Mouse (Mus musculus): Measurements from ENCODE around the gene Evpl. TPM values are rescaled to one million over a fixed set of nuclear protein-coding genes. Genes with fewer than 3 reads are reported as not detected.

Evpl gene
- polyA plus RNA-seq, 1 experiment from 2014 or later: 5.0 TPM

GRCm38 (mm10) chr11:116232427-116232826 is 5.5 kb downstream of the Evpl start:
- 35% methylated on average over 17 of the region's 17 CpGs for WGBS
- H3K9ac ChIP-seq (replicated peaks; ENCODE audit: low read depth, low read length): no peak overlapping the region; the same call in 1 of the 2 replicates
- H3K27ac ChIP-seq (ENCODE audit: low read length): no peak overlapping the region
- H3K4me2 ChIP-seq (replicated peaks; ENCODE audit: low read depth, low read length): peak overlapping the region; percentile 19; the same call in 1 of the 2 replicates
- H3K9me3 ChIP-seq (ENCODE audit: control insufficient read depth, low read depth, low read length): no peaks in the 10 kb centered on the region
- ATAC-seq (ENCODE audit: insufficient number of reproducible peaks, insufficient read depth, low FRiP score, low read depth): no peak
- no peak overlapping the region for H3K4me3 ChIP-seq (ENCODE audit: low read depth, low read length)
- peaks cover 3% of the 10 kb centered on the region; the same call in 1 of the 2 replicates for H3K4me1 ChIP-seq (ENCODE audit: control insufficient read depth, insufficient read depth, low read length)
- no peaks in the 10 kb centered on the region for H3K27me3 ChIP-seq (ENCODE audit: control insufficient read depth, insufficient read depth, low read length)
- no peaks in the 10 kb centered on the region for H3K36me3 ChIP-seq (ENCODE audit: control insufficient read depth, insufficient read depth, low read length)

- Histone ChIP-seq H3K27me3 (ENCODE audit: control insufficient read depth, insufficient read depth, low read length) (0 out of 2 replicates have a peak, but pooled peaks cover under 1% of the 10 kb centered on the region), H3K4me2 (replicated peaks; ENCODE audit: low read depth, low read length) (no peak overlapping the region), H3K9me3 (ENCODE audit: control insufficient read depth, low read depth, low read length) (no peaks in the 10 kb centered on the region), H3K27ac (ENCODE audit: low read length) (no peak overlapping the region), H3K9ac (replicated peaks; ENCODE audit: low read depth, low read length) (no peak overlapping the region), H3K4me1 (ENCODE audit: control insufficient read depth, insufficient read depth, low read length) (peaks cover 3% of the 10 kb centered on the region; the same call in 1 of the 2 replicates), H3K36me3 (ENCODE audit: control insufficient read depth, insufficient read depth, low read length) (peaks cover 4% of the 10 kb centered on the region; the same call in 1 of the 2 replicates), H3K4me3 (ENCODE audit: low read depth, low read length) (no peak overlapping the region)
- WGBS: 54% methylated on average over 4 of the region's 4 CpGs
- ATAC-seq (ENCODE audit: insufficient number of reproducible peaks, insufficient read depth, low FRiP score, low read depth): peak; percentile 25; the same call in 1 of the 2 replicates
These were observed 9.2 kb downstream of the Evpl start for GRCm38 (mm10) chr11:116228699-116229098.

- 0 out of 2 replicates have a peak, but pooled peaks cover 4% of the 10 kb centered on the region for H3K9me3 ChIP-seq (ENCODE audit: control insufficient read depth, low read depth, low read length)
- H3K27me3 ChIP-seq (ENCODE audit: control insufficient read depth, insufficient read depth, low read length): 0 out of 2 replicates have a peak, but pooled peaks cover 6% of the 10 kb centered on the region
- no peak overlapping the region for H3K27ac ChIP-seq (ENCODE audit: low read length)
- no peak overlapping the region for H3K4me3 ChIP-seq (ENCODE audit: low read depth, low read length)
- peaks cover 3% of the 10 kb centered on the region; the same call in 1 of the 2 replicates for H3K4me1 ChIP-seq (ENCODE audit: control insufficient read depth, insufficient read depth, low read length)
- 5% methylated on average over 2 of the region's 2 CpGs for WGBS
- no peak overlapping the region for H3K4me2 ChIP-seq (replicated peaks; ENCODE audit: low read depth, low read length)
- peaks cover 4% of the 10 kb centered on the region; the same call in 1 of the 2 replicates for H3K36me3 ChIP-seq (ENCODE audit: control insufficient read depth, insufficient read depth, low read length)
- ATAC-seq (ENCODE audit: insufficient number of reproducible peaks, insufficient read depth, low FRiP score, low read depth): no peak
- no peak overlapping the region for H3K9ac ChIP-seq (replicated peaks; ENCODE audit: low read depth, low read length)
These were observed 11.5 kb downstream of the Evpl start for GRCm38 (mm10) chr11:116226414-116226813.

- Histone ChIP-seq H3K4me1 (ENCODE audit: control insufficient read depth, insufficient read depth, low read length) (peaks cover 14% of the 10 kb centered on the region), H3K9ac (replicated peaks; ENCODE audit: low read depth, low read length) (no peak overlapping the region), H3K9me3 (ENCODE audit: control insufficient read depth, low read depth, low read length) (0 out of 2 replicates have a peak, but pooled peaks cover 4% of the 10 kb centered on the region), H3K36me3 (ENCODE audit: control insufficient read depth, insufficient read depth, low read length) (peaks cover 4% of the 10 kb centered on the region; the same call in 1 of the 2 replicates), H3K27me3 (ENCODE audit: control insufficient read depth, insufficient read depth, low read length) (0 out of 2 replicates have a peak, but pooled peaks cover 6% of the 10 kb centered on the region), H3K4me3 (ENCODE audit: low read depth, low read length) (peak overlapping the region; percentile 23), H3K27ac (ENCODE audit: low read length) (no peak overlapping the region), H3K4me2 (replicated peaks; ENCODE audit: low read depth, low read length) (peak overlapping the region; percentile 56)
- no peak for ATAC-seq (ENCODE audit: insufficient number of reproducible peaks, insufficient read depth, low FRiP score, low read depth)
- 17% methylated on average over 23 of the region's 23 CpGs for WGBS
These were observed 15.2 kb downstream of the Evpl start for GRCm38 (mm10) chr11:116222740-116223059.

GRCm38 (mm10) chr11:116221931-116222739 is 15.7 kb downstream of the Evpl start:
- no peak for ATAC-seq (ENCODE audit: insufficient number of reproducible peaks, insufficient read depth, low FRiP score, low read depth)
- Histone ChIP-seq H3K4me1 (ENCODE audit: control insufficient read depth, insufficient read depth, low read length) (peaks cover 14% of the 10 kb centered on the region), H3K27me3 (ENCODE audit: control insufficient read depth, insufficient read depth, low read length) (0 out of 2 replicates have a peak, but pooled peaks cover 6% of the 10 kb centered on the region), H3K9me3 (ENCODE audit: control insufficient read depth, low read depth, low read length) (0 out of 2 replicates have a peak, but pooled peaks cover 4% of the 10 kb centered on the region), H3K27ac (ENCODE audit: low read length) (no peak overlapping the region), H3K4me2 (replicated peaks; ENCODE audit: low read depth, low read length) (peak overlapping the region; percentile 56), H3K9ac (replicated peaks; ENCODE audit: low read depth, low read length) (no peak overlapping the region), H3K4me3 (ENCODE audit: low read depth, low read length) (peak overlapping the region; percentile 23), H3K36me3 (ENCODE audit: control insufficient read depth, insufficient read depth, low read length) (peaks cover 4% of the 10 kb centered on the region; the same call in 1 of the 2 replicates)
- 17% methylated on average over 53 of the region's 53 CpGs for WGBS

GRCm38 (mm10) chr11:116219885-116220284 is 18.0 kb downstream of the Evpl start:
- 0 out of 2 replicates have a peak, but pooled peaks cover 6% of the 10 kb centered on the region for H3K27me3 ChIP-seq (ENCODE audit: control insufficient read depth, insufficient read depth, low read length)
- no peak overlapping the region for H3K27ac ChIP-seq (ENCODE audit: low read length)
- H3K9me3 ChIP-seq (ENCODE audit: control insufficient read depth, low read depth, low read length): 0 out of 2 replicates have a peak, but pooled peaks cover 4% of the 10 kb centered on the region
- no peak overlapping the region for H3K4me2 ChIP-seq (replicated peaks; ENCODE audit: low read depth, low read length)
- H3K36me3 ChIP-seq (ENCODE audit: control insufficient read depth, insufficient read depth, low read length): no peaks in the 10 kb centered on the region
- H3K9ac ChIP-seq (replicated peaks; ENCODE audit: low read depth, low read length): no peak overlapping the region
- WGBS: 29% methylated on average over 4 of the region's 4 CpGs
- H3K4me1 ChIP-seq (ENCODE audit: control insufficient read depth, insufficient read depth, low read length): peaks cover 14% of the 10 kb centered on the region
- no peak overlapping the region for H3K4me3 ChIP-seq (ENCODE audit: low read depth, low read length)
- peak; percentile 25; the same call in 1 of the 2 replicates for ATAC-seq (ENCODE audit: insufficient number of reproducible peaks, insufficient read depth, low FRiP score, low read depth)

- Histone ChIP-seq H3K9ac (replicated peaks; ENCODE audit: low read depth, low read length) (no peak overlapping the region), H3K4me1 (ENCODE audit: control insufficient read depth, insufficient read depth, low read length) (peaks cover 14% of the 10 kb centered on the region), H3K27ac (ENCODE audit: low read length) (peak overlapping the region; percentile 71), H3K36me3 (ENCODE audit: control insufficient read depth, insufficient read depth, low read length) (no peaks in the 10 kb centered on the region), H3K4me3 (ENCODE audit: low read depth, low read length) (no peak overlapping the region), H3K27me3 (ENCODE audit: control insufficient read depth, insufficient read depth, low read length) (0 out of 2 replicates have a peak, but pooled peaks cover 6% of the 10 kb centered on the region), H3K9me3 (ENCODE audit: control insufficient read depth, low read depth, low read length) (0 out of 2 replicates have a peak, but pooled peaks cover 4% of the 10 kb centered on the region), H3K4me2 (replicated peaks; ENCODE audit: low read depth, low read length) (no peak overlapping the region)
- WGBS: 36% methylated on average over 7 of the region's 7 CpGs
- ATAC-seq (ENCODE audit: insufficient number of reproducible peaks, insufficient read depth, low FRiP score, low read depth): peak; percentile 50; the same call in 1 of the 2 replicates
These were observed 19.0 kb downstream of the Evpl start for GRCm38 (mm10) chr11:116218737-116219400.

- H3K27ac ChIP-seq (ENCODE audit: low read length): peak overlapping the region; percentile 71
- no peaks in the 10 kb centered on the region for H3K36me3 ChIP-seq (ENCODE audit: control insufficient read depth, insufficient read depth, low read length)
- H3K9me3 ChIP-seq (ENCODE audit: control insufficient read depth, low read depth, low read length): 0 out of 2 replicates have a peak, but pooled peaks cover 4% of the 10 kb centered on the region
- peaks cover 14% of the 10 kb centered on the region for H3K4me1 ChIP-seq (ENCODE audit: control insufficient read depth, insufficient read depth, low read length)
- WGBS: 67% methylated on average over 2 of the region's 2 CpGs
- H3K9ac ChIP-seq (replicated peaks; ENCODE audit: low read depth, low read length): no peak overlapping the region
- no peak for ATAC-seq (ENCODE audit: insufficient number of reproducible peaks, insufficient read depth, low FRiP score, low read depth)
- no peak overlapping the region for H3K4me2 ChIP-seq (replicated peaks; ENCODE audit: low read depth, low read length)
- H3K4me3 ChIP-seq (ENCODE audit: low read depth, low read length): no peak overlapping the region
- 0 out of 2 replicates have a peak, but pooled peaks cover under 1% of the 10 kb centered on the region for H3K27me3 ChIP-seq (ENCODE audit: control insufficient read depth, insufficient read depth, low read length)
These were observed 19.6 kb downstream of the Evpl start for GRCm38 (mm10) chr11:116218263-116218662.

Data from stomach, embryonic 14.5 days (tissue).